Mouse (Mus musculus) midbrain, embryonic 11.5 days (tissue): ENCODE data around the gene Dld. TPM values are rescaled to one million over a fixed set of nuclear protein-coding genes. Genes with fewer than 3 reads are reported as not detected.
A peak's percentile ranks its signal among the peaks of the same experiment; 100 is the strongest.

Experiments used
- ATAC-seq: fragments of 200-750 bp; cut with Nextera tagmentation; 2 replicates; pipeline ENCODE4 v1.8.0; 2017; ENCODE audit warnings: moderate TSS enrichment, moderate library complexity; ENCODE audit not compliant: low FRiP score
- DNase-seq: peaks from one replicate; pipeline ENCODE4 v3.0.0; 2015; ENCODE audit warnings: low spot score; ENCODE audit errors: missing footprints
- H3K27ac ChIP-seq: fragments of 300-500 bp; sonication (generic); 2 replicates; pipeline ENCODE4 v1.5.1; 2014; ENCODE audit warnings: low read depth, low read length
- H3K27me3 ChIP-seq: fragments of 300-500 bp; sonication (generic); 2 replicates; pipeline ENCODE4 v1.6.1; 2014; ENCODE audit warnings: mild to moderate bottlenecking, low read length, moderate library complexity, mixed read lengths; ENCODE audit not compliant: control insufficient read depth, insufficient read depth
- H3K36me3 ChIP-seq: fragments of 300-500 bp; sonication (generic); 2 replicates; pipeline ENCODE4 v1.6.1; 2014; ENCODE audit warnings: mild to moderate bottlenecking, low read length, moderate library complexity, mixed read lengths; ENCODE audit not compliant: control insufficient read depth, insufficient read depth
- H3K4me1 ChIP-seq: fragments of 300-500 bp; sonication (generic); 2 replicates; pipeline ENCODE4 v1.6.1; 2014; ENCODE audit warnings: low read length; ENCODE audit not compliant: control insufficient read depth, insufficient read depth
- H3K4me2 ChIP-seq: fragments of 300-500 bp; sonication (generic); 2 replicates; pipeline ENCODE4 v1.6.1; 2014; ENCODE audit warnings: mild to moderate bottlenecking, moderate library complexity
- H3K4me3 ChIP-seq: fragments of 300-500 bp; sonication (generic); 2 replicates; pipeline ENCODE4 v1.5.1; 2014; ENCODE audit warnings: low read depth, low read length
- H3K9ac ChIP-seq: fragments of 300-500 bp; sonication (generic); 2 replicates; pipeline ENCODE4 v1.6.1; 2014; ENCODE audit warnings: low read length
- H3K9me3 ChIP-seq: fragments of 300-500 bp; sonication (generic); 2 replicates; pipeline ENCODE4 v1.6.1; 2016; ENCODE audit warnings: low read length; ENCODE audit not compliant: control insufficient read depth
- WGBS: fragments of 180-500 bp; shearing (Covaris S2); extraction: QIAGEN DNeasy Blood & Tissue Kit; methylation state at CpG from one replicate; pipeline ENCODE4 v1.1.7; 2014; 5-methylcytosine and 5-hydroxymethylcytosine counted together
- polyA plus RNA-seq: library from polyadenylated mRNA; unstranded; fragments of >200 nt; fragmentation: Nextera tagmentation; extraction: Ambion mirVana; gene quantifications from 2 replicates; pipeline ENCODE4 v1.2.1, GENCODE M21; 2014

The Dld gene
- polyA plus RNA-seq, 1 experiment from 2014 or later = 159 TPM

DNA sequence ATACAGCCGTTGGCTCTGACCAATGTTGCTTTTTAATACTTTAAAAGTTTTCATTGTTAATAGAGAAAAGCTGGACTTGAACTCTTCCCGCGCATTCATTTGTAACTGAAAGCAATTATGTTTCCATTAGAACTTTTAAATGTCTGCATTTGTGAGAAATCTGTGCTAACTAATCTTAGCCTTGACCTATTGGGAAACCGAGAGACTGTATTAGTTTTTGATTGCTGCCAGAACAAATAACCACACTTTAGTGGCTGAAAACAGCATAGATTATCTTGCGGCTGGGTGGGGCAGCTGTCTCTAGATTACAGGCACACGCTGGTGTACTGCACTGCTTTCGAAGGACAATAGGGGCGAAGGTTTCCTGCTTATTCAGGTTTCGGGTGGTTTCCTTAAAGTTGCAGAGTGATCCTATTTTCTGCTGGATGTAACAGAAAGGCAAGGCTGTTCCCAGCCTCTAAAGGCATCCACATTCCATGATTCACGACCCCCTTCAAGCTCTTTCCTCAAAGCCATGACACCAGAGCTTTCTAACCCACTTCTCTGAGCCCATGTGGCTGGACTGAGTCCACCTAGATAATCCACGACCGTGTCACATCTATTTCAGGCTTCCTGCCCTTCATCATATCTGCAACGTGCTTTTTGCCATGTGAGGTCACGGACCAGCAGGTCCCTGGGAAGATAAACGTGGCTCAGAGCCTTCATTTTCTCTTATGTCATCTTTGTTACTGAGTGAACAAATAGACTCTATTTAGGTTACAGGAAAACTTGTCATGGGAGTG lies 57.7 kb downstream of the Dld start:
- Histone ChIP-seq H3K36me3 (no peaks in the 10 kb centered on the region), H3K27ac (no peak overlapping the region), H3K9me3 (no peaks in the 10 kb centered on the region), H3K27me3 (no peaks in the 10 kb centered on the region), H3K4me1 (no peaks in the 10 kb centered on the region), H3K4me3 (no peak overlapping the region), H3K4me2 (no peak overlapping the region), H3K9ac (no peak overlapping the region)
- DNase-seq = peak; percentile 78
- 73% methylated on average over 15 of the region's 15 CpGs for WGBS
- ATAC-seq = no peak

DNA sequence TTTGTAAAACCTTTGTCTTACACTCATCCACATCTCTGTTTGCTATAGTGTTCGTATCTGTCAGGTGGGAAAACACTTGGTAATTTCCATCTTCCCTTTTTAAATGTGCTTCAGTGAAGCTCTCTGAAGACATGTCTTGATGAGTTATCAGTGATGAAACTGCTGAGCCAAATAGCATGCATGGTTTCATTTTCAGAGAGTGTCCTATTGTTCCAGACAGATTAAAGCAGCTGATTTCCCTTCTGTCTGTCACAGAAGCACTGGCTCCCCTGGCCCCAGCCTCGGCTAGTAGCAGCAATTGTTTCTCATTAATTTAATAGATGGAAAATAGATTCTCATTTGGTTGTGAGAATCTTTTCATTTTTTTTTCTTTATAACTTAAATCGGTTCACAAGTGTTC lies 60.3 kb downstream of the Dld start:
- no peak overlapping the region for H3K27ac ChIP-seq
- ATAC-seq = no peak

DNA sequence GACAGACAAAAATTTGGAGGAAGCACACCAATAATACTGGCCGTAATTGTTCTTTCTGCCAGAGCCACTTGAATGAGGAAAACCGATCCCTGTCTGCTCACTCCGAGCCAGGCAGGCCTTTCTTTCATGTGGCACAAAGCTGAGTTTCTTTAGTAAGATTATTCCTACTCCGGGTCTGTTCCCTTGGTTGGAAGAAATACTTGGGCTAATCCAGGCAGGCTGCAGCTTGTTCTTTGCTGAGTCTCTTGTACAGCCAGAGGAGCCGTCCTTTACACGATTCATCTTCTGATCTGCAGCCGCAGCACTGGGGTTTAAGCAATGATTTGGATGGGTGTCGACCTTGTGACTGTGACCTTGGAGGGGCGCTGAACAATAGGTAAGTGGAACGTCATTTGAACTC lies 62.2 kb downstream of the Dld start:
- Histone ChIP-seq H3K27ac (no peak overlapping the region), H3K9me3 (no peaks in the 10 kb centered on the region), H3K27me3 (no peaks in the 10 kb centered on the region), H3K36me3 (no peaks in the 10 kb centered on the region), H3K4me2 (no peak overlapping the region), H3K9ac (no peak overlapping the region), H3K4me1 (no peaks in the 10 kb centered on the region), H3K4me3 (no peak overlapping the region)
- ATAC-seq (no peak), DNase-seq (peak; percentile 79)
- WGBS = 82% methylated on average over 10 of the region's 10 CpGs

More for the DNA sequence above, 60.3 kb downstream of the Dld start:
- Histone ChIP-seq H3K9ac (no peak overlapping the region), H3K4me2 (no peak overlapping the region), H3K4me1 (no peaks in the 10 kb centered on the region), H3K27me3 (no peaks in the 10 kb centered on the region), H3K9me3 (no peaks in the 10 kb centered on the region), H3K36me3 (no peaks in the 10 kb centered on the region), H3K4me3 (no peak overlapping the region)
- WGBS = 82% methylated on average over 3 of the region's 3 CpGs
- DNase-seq = peak; percentile 74

DNA sequence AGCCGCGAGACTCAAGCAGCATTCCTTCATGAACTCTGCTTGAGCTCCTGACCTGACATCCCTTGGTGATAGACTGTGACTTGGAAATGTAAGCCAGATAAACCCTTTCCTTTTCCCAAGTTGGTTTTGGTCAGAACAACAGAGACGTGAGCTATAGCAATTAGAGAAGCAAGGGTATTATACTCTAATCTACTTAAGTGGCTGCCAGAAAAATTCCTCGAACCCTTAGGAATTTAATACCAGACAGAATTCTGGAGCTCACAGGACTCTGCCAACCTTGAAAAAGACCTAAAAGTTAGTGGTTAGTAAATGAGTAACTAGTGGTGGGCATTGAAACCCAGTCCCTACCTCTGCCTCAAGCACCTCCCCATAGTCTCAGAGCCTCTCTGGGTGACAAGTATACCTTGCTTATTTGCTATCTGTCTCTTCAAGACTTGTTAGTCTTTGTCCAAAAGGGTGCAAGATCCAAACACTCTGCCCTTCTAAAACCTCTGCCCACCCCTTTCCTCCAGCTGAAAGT lies 67.6 kb downstream of the Dld start:
- H3K9ac ChIP-seq = no peak overlapping the region
- WGBS = 80% methylated on average over 4 of the region's 4 CpGs
- H3K36me3 ChIP-seq = no peaks in the 10 kb centered on the region
- H3K4me3 ChIP-seq = no peak overlapping the region
- no peaks in the 10 kb centered on the region for H3K9me3 ChIP-seq
- no peak overlapping the region for H3K27ac ChIP-seq
- no peak overlapping the region for H3K4me2 ChIP-seq
- no peak for DNase-seq
- no peak for ATAC-seq
- no peaks in the 10 kb centered on the region for H3K4me1 ChIP-seq
- no peaks in the 10 kb centered on the region for H3K27me3 ChIP-seq

DNA sequence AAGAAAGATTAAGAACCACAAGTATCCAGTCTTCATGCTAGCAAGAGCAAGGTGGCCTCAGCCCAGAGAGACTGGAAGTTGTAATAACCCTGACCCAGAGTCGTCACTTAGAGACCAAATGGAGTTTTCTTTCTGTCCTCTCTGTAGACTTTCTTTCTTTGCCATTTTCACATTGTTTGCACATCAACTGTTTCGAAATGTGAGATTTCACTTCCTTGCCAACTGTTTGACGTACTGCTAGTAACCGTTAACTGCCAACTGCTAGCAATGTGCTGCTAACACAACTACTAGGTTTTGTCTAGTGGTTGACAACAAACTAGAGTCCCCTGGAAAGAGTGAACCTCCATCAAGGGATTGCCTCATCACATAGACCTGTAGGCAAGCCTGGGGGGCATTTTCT lies 68.1 kb downstream of the Dld start:
- Histone ChIP-seq H3K36me3 (no peaks in the 10 kb centered on the region), H3K4me1 (no peaks in the 10 kb centered on the region), H3K9me3 (no peaks in the 10 kb centered on the region), H3K4me3 (no peak overlapping the region), H3K4me2 (no peak overlapping the region), H3K9ac (no peak overlapping the region), H3K27ac (no peak overlapping the region), H3K27me3 (no peaks in the 10 kb centered on the region)
- ATAC-seq = no peak
- DNase-seq = no peak
- 93% methylated on average over 4 of the region's 4 CpGs for WGBS

DNA sequence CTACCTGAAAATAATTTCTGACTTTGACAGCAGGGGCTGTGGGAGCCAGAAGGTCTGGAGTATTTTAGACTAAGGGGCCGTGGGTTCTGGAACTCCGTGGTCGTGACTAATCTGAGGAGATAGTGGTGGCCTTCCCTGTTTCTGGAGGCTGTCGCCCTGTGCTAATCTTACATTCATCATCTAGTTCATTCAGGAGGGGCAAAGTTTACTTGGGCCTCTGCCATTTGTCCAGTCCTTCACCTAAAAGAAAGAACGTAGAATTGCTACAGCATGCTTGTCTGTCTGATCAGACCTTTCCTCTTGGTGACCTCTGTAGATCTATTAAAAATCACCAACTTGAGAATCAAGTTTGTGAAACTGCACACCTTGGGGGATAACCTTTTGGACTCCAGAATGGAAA lies 69.0 kb downstream of the Dld start:
- H3K4me3 ChIP-seq = no peak overlapping the region
- no peaks in the 10 kb centered on the region for H3K4me1 ChIP-seq
- whole genome bisulfite sequencing = 84% methylated on average over 5 of the region's 5 CpGs
- H3K9ac ChIP-seq = no peak overlapping the region
- peak; percentile 67 for DNase-seq
- H3K9me3 ChIP-seq = no peaks in the 10 kb centered on the region
- ATAC-seq = no peak
- H3K27me3 ChIP-seq = no peaks in the 10 kb centered on the region
- H3K4me2 ChIP-seq = no peak overlapping the region
- no peak overlapping the region for H3K27ac ChIP-seq
- no peaks in the 10 kb centered on the region for H3K36me3 ChIP-seq

Other genes starting within 250 kb of the Dld start
- not detected in 2 replicates for gene Gm6993, start 110.7 kb downstream of the Dld start, polyA plus RNA-seq
- 17.3 and 18.5 TPM in 2 replicates for gene Lamb1, start 86.2 kb downstream of the Dld start, polyA plus RNA-seq
- gene Slc26a3, start 39.4 kb upstream of the Dld start, polyA plus RNA-seq = not detected in 2 replicates
- 26.9 and 30.4 TPM in 2 replicates for gene Cbll1, start 148.2 kb upstream of the Dld start, polyA plus RNA-seq
- gene Slc26a4, start 208.5 kb upstream of the Dld start, polyA plus RNA-seq = not detected in 2 replicates